Mouse (Mus musculus) hindbrain, embryonic 14.5 days (tissue): ENCODE measurements around the gene Fbxo47. TPM values are rescaled to one million over a fixed set of nuclear protein-coding genes. Genes with fewer than 3 reads are reported as not detected.

ENCODE experiments used
- ATAC-seq: fragments of 200-750 bp; cut with Nextera tagmentation; 2 replicates; pipeline ENCODE4 v1.8.0; 2017; ENCODE audit warnings: moderate number of reproducible peaks, mild to moderate bottlenecking, moderate TSS enrichment, moderate library complexity; ENCODE audit not compliant: low FRiP score
- DNase-seq: peaks from one replicate; pipeline ENCODE4 v3.0.0-alpha.2; 2015; ENCODE audit warnings: low spot score
- H3K27ac ChIP-seq: fragments of 300-500 bp; sonication (generic); 2 replicates; pipeline ENCODE4 v1.5.1; 2014; ENCODE audit warnings: mild to moderate bottlenecking, moderate library complexity
- H3K27me3 ChIP-seq: fragments of 300-500 bp; sonication (generic); 2 replicates; pipeline ENCODE4 v1.6.1; 2014; ENCODE audit warnings: mild to moderate bottlenecking, low read length, mixed read lengths; ENCODE audit not compliant: control insufficient read depth, insufficient read depth
- H3K36me3 ChIP-seq: fragments of 300-500 bp; sonication (generic); replicated peaks from 2 replicates; pipeline ENCODE4 v1.6.1; 2014; ENCODE audit not compliant: control insufficient read depth, insufficient read depth
- H3K4me1 ChIP-seq: fragments of 300-500 bp; sonication (generic); replicated peaks from 2 replicates; pipeline ENCODE4 v1.6.1; 2014; ENCODE audit warnings: antibody characterized with exemption, low read length, mixed read lengths; ENCODE audit not compliant: control insufficient read depth, insufficient read depth
- H3K4me2 ChIP-seq: fragments of 300-500 bp; sonication (generic); replicated peaks from 2 replicates; pipeline ENCODE4 v1.6.1; 2014; ENCODE audit warnings: mild to moderate bottlenecking, moderate library complexity
- H3K4me3 ChIP-seq: fragments of 300-500 bp; sonication (generic); replicated peaks from 2 replicates; pipeline ENCODE4 v1.5.1; 2014; ENCODE audit warnings: mild to moderate bottlenecking, low read length
- H3K9ac ChIP-seq: fragments of 300-500 bp; sonication (generic); 2 replicates; pipeline ENCODE4 v1.6.1; 2014
- H3K9me3 ChIP-seq: fragments of 300-500 bp; sonication (generic); 2 replicates; pipeline ENCODE4 v1.6.1; 2016; ENCODE audit warnings: low read length; ENCODE audit not compliant: control insufficient read depth
- WGBS: fragments of 180-500 bp; shearing (Covaris S2); extraction: QIAGEN DNeasy Blood & Tissue Kit; methylation state at CpG from one replicate; pipeline ENCODE4 v1.1.7; 2014; 5-methylcytosine and 5-hydroxymethylcytosine counted together
- polyA plus RNA-seq: library from polyadenylated mRNA; unstranded; fragments of >200 nt; fragmentation: Nextera tagmentation; extraction: Ambion mirVana; gene quantifications from 2 replicates; pipeline ENCODE4 v1.2.1, GENCODE M21; 2014

Gene Fbxo47
- polyA plus RNA-seq, 1 experiment from 2014 or later, result 0.72 TPM

- Histone ChIP-seq H3K4me2 (no peak overlapping the region), H3K9me3 (no peaks in the 10 kb centered on the region), H3K36me3 (no peaks in the 10 kb centered on the region), H3K4me1 (no peaks in the 10 kb centered on the region), H3K27ac (no peak overlapping the region), H3K27me3 (no peaks in the 10 kb centered on the region), H3K4me3 (no peak overlapping the region), H3K9ac (no peak overlapping the region)
- ATAC-seq (no peak), DNase-seq (no peak)
- 82% methylated on average over 5 of the region's 5 CpGs for WGBS
Observed at GRCm38 (mm10) chr11:97907935-97908334, 24.0 kb upstream of the Fbxo47 start.

GRCm38 (mm10) chr11:97906905-97907304, 23.0 kb upstream of the Fbxo47 start:
- no peaks in the 10 kb centered on the region for H3K9me3 ChIP-seq
- H3K9ac ChIP-seq, result no peak overlapping the region
- H3K36me3 ChIP-seq, result no peaks in the 10 kb centered on the region
- H3K4me2 ChIP-seq, result no peak overlapping the region
- no peaks in the 10 kb centered on the region for H3K4me1 ChIP-seq
- ATAC-seq (no peak), DNase-seq (no peak)
- 85% methylated on average over 9 of the region's 9 CpGs for WGBS
- H3K27me3 ChIP-seq, result no peaks in the 10 kb centered on the region
- H3K4me3 ChIP-seq, result no peak overlapping the region
- no peak overlapping the region for H3K27ac ChIP-seq

- H3K4me2 ChIP-seq, result no peak overlapping the region
- H3K36me3 ChIP-seq, result no peaks in the 10 kb centered on the region
- no peaks in the 10 kb centered on the region for H3K27me3 ChIP-seq
- DNase-seq (no peak), ATAC-seq (no peak)
- no peaks in the 10 kb centered on the region for H3K9me3 ChIP-seq
- H3K4me1 ChIP-seq, result no peaks in the 10 kb centered on the region
- H3K9ac ChIP-seq, result no peak overlapping the region
- H3K4me3 ChIP-seq, result no peak overlapping the region
- WGBS, result 56% methylated on average over 2 of the region's 2 CpGs
- no peak overlapping the region for H3K27ac ChIP-seq
Observed at GRCm38 (mm10) chr11:97905941-97906340, 22.0 kb upstream of the Fbxo47 start.

GRCm38 (mm10) chr11:97905540-97905939, 21.6 kb upstream of the Fbxo47 start:
- ATAC-seq (no peak), DNase-seq (no peak)
- Histone ChIP-seq H3K9me3 (no peaks in the 10 kb centered on the region), H3K27me3 (no peaks in the 10 kb centered on the region), H3K4me2 (no peak overlapping the region), H3K4me3 (no peak overlapping the region), H3K4me1 (no peaks in the 10 kb centered on the region), H3K9ac (no peak overlapping the region), H3K36me3 (no peaks in the 10 kb centered on the region), H3K27ac (no peak overlapping the region)
- WGBS, result 89% methylated on average over 2 of the region's 2 CpGs

GRCm38 (mm10) chr11:97904801-97905200, 20.8 kb upstream of the Fbxo47 start:
- WGBS, result 89% methylated on average over 13 of the region's 13 CpGs

GRCm38 (mm10) chr11:97901806-97902205, 17.9 kb upstream of the Fbxo47 start:
- DNase-seq (no peak), ATAC-seq (no peak)
- no peaks in the 10 kb centered on the region for H3K36me3 ChIP-seq
- no peaks in the 10 kb centered on the region for H3K4me1 ChIP-seq
- H3K27me3 ChIP-seq, result no peaks in the 10 kb centered on the region
- H3K9me3 ChIP-seq, result no peaks in the 10 kb centered on the region
- 88% methylated on average over 6 of the region's 6 CpGs for WGBS
- H3K4me2 ChIP-seq, result no peak overlapping the region
- no peak overlapping the region for H3K9ac ChIP-seq
- no peak overlapping the region for H3K27ac ChIP-seq
- H3K4me3 ChIP-seq, result no peak overlapping the region

More at GRCm38 (mm10) chr11:97904801-97905200, 20.8 kb upstream of the Fbxo47 start:
- DNase-seq, result no peak
- H3K27me3 ChIP-seq, result no peaks in the 10 kb centered on the region
- H3K4me2 ChIP-seq, result no peak overlapping the region
- H3K9me3 ChIP-seq, result no peaks in the 10 kb centered on the region
- no peak overlapping the region for H3K27ac ChIP-seq
- H3K36me3 ChIP-seq, result no peaks in the 10 kb centered on the region
- ATAC-seq, result no peak
- H3K4me3 ChIP-seq, result no peak overlapping the region
- no peak overlapping the region for H3K9ac ChIP-seq
- no peaks in the 10 kb centered on the region for H3K4me1 ChIP-seq

- no peaks in the 10 kb centered on the region for H3K36me3 ChIP-seq
- ATAC-seq, result peak; percentile 65; the same call in 1 of the 2 replicates
- no peak overlapping the region for H3K9ac ChIP-seq
- H3K4me3 ChIP-seq, result no peak overlapping the region
- H3K27me3 ChIP-seq, result no peaks in the 10 kb centered on the region
- no peak overlapping the region for H3K27ac ChIP-seq
- H3K4me1 ChIP-seq, result no peaks in the 10 kb centered on the region
- DNase-seq, result peak; percentile 98
- no peak overlapping the region for H3K4me2 ChIP-seq
- H3K9me3 ChIP-seq, result no peaks in the 10 kb centered on the region
- 6% methylated on average over 2 of the region's 2 CpGs for WGBS
Observed at GRCm38 (mm10) chr11:97899822-97900221, 15.9 kb upstream of the Fbxo47 start.

GRCm38 (mm10) chr11:97897568-97898185, 13.7 kb upstream of the Fbxo47 start:
- Histone ChIP-seq H3K9ac (no peak overlapping the region), H3K4me1 (no peaks in the 10 kb centered on the region), H3K27ac (no peak overlapping the region), H3K36me3 (no peaks in the 10 kb centered on the region), H3K27me3 (no peaks in the 10 kb centered on the region), H3K4me2 (no peak overlapping the region), H3K9me3 (no peaks in the 10 kb centered on the region), H3K4me3 (no peak overlapping the region)
- 86% methylated on average over 3 of the region's 3 CpGs for WGBS
- DNase-seq, result no peak
- no peak for ATAC-seq

- no peak for DNase-seq
- no peaks in the 10 kb centered on the region for H3K36me3 ChIP-seq
- H3K4me2 ChIP-seq, result no peak overlapping the region
- no peak overlapping the region for H3K27ac ChIP-seq
- no peak for ATAC-seq
- no peaks in the 10 kb centered on the region for H3K9me3 ChIP-seq
- H3K4me3 ChIP-seq, result no peak overlapping the region
- 71% methylated on average over 4 of the region's 4 CpGs for WGBS
- H3K9ac ChIP-seq, result no peak overlapping the region
- no peaks in the 10 kb centered on the region for H3K4me1 ChIP-seq
- no peaks in the 10 kb centered on the region for H3K27me3 ChIP-seq
Observed at GRCm38 (mm10) chr11:97896655-97897054, 12.7 kb upstream of the Fbxo47 start.

- ATAC-seq (no peak), DNase-seq (no peak)
- H3K36me3 ChIP-seq, result no peaks in the 10 kb centered on the region
- no peak overlapping the region for H3K9ac ChIP-seq
- no peaks in the 10 kb centered on the region for H3K4me1 ChIP-seq
- H3K27ac ChIP-seq, result no peak overlapping the region
- H3K27me3 ChIP-seq, result no peaks in the 10 kb centered on the region
- WGBS, result 76% methylated on average over 5 of the region's 5 CpGs
- H3K4me3 ChIP-seq, result no peak overlapping the region
- no peak overlapping the region for H3K4me2 ChIP-seq
- H3K9me3 ChIP-seq, result no peaks in the 10 kb centered on the region
Observed at GRCm38 (mm10) chr11:97891821-97892220, 7.9 kb upstream of the Fbxo47 start.
